Mouse (Mus musculus) bone marrow, adult 2 months (tissue): ENCODE measurements around the gene Vmn2r50. TPM values are rescaled to one million over a fixed set of nuclear protein-coding genes. Genes with fewer than 3 reads are reported as not detected.
"Not testable (repeated sequence)": the region's sequence is repeated elsewhere in the genome, so short reads cannot be mapped to it uniquely, and the experiment has no call there.

Experiments used
- H3K27ac ChIP-seq: fragments of 200-500 bp; 2 replicates; pipeline ENCODE4 v1.5.1; 2012; ENCODE audit warnings: low read depth, mild to moderate bottlenecking, control low read depth, inconsistent platforms, low read length; ENCODE audit not compliant: control insufficient read depth, poor library complexity, insufficient read depth
- H3K4me1 ChIP-seq: fragments of 200-500 bp; 2 replicates; pipeline ENCODE4 v1.6.1; 2011; ENCODE audit warnings: low read length; ENCODE audit not compliant: control insufficient read depth, insufficient read depth
- H3K4me3 ChIP-seq: fragments of 200-500 bp; replicated peaks from 2 replicates; pipeline ENCODE3; 2011; ENCODE audit warnings: mild to moderate bottlenecking, low read depth, low read length, control low read depth; ENCODE audit not compliant: control insufficient read depth
- WGBS: fragments of 180-500 bp; shearing (Covaris S2); methylation state at CpG from one replicate; pipeline ENCODE4 v1.1.7; 2018; 5-methylcytosine and 5-hydroxymethylcytosine counted together
- polyA plus RNA-seq: library from polyadenylated mRNA; stranded (reverse); fragments of >200 nt; gene quantifications from 2 replicates; pipeline ENCODE4 v1.2.4, GENCODE M21; 2011; ENCODE audit warnings: low replicate concordance; ENCODE audit not compliant: missing spikeins, insufficient read depth, insufficient read length

Vmn2r50 gene
- not detected in 2 replicates for polyA plus RNA-seq

GRCm38 (mm10) chr7:10053196-10053595 lies at the start of gene Vmn2r50:
Gene Vmn2r50, minus strand, starts transcription at chr7:10053296.
- H3K27ac ChIP-seq, H3K4me3 ChIP-seq, H3K4me1 ChIP-seq: not testable (repeated sequence)

GRCm38 (mm10) chr7:9992157-9992556 lies 60.9 kb downstream of the Vmn2r50 start, which contains the start of gene Vmn2r49:
Gene Vmn2r49, minus strand, starts transcription at chr7:9992257.
- H3K4me1 ChIP-seq, H3K4me3 ChIP-seq: not testable (repeated sequence)
- WGBS = 63% methylated on average over 2 of the region's 2 CpGs

More at GRCm38 (mm10) chr7:9992157-9992556, 60.9 kb downstream of the Vmn2r50 start, which contains the start of gene Vmn2r49:
- not testable (repeated sequence) for H3K27ac ChIP-seq

Other genes with a start within 250 kb of the Vmn2r50 start
- not detected in 2 replicates for gene Vmn2r47, start 212.0 kb downstream of the Vmn2r50 start, polyA plus RNA-seq
- not detected in 2 replicates for gene Vmn2r48, start 99.7 kb downstream of the Vmn2r50 start, polyA plus RNA-seq
- gene Vmn2r49, start 61.0 kb downstream of the Vmn2r50 start, polyA plus RNA-seq = not detected in 2 replicates
- gene Vmn2r51, start 52.4 kb upstream of the Vmn2r50 start, polyA plus RNA-seq = not detected in 2 replicates
- gene Vmn2r52, start 123.3 kb upstream of the Vmn2r50 start, polyA plus RNA-seq = not detected in 2 replicates
- not detected in 2 replicates for gene Vmn1r66, start 224.7 kb upstream of the Vmn2r50 start, polyA plus RNA-seq